Mouse (Mus musculus) intestine, postnatal 0 days (tissue): ENCODE data around the gene Tgfbr1. TPM values are rescaled to one million over a fixed set of nuclear protein-coding genes. Genes with fewer than 3 reads are reported as not detected.

ENCODE experiments used
- ATAC-seq: fragments of 200-750 bp; cut with Nextera tagmentation; 2 replicates; pipeline ENCODE4 v1.8.0; 2017; ENCODE audit warnings: mild to moderate bottlenecking, moderate TSS enrichment, moderate library complexity
- H3K27ac ChIP-seq: fragments of 300-500 bp; sonication (generic); 2 replicates; pipeline ENCODE4 v1.5.1; 2014; ENCODE audit warnings: mild to moderate bottlenecking, low read depth, low read length, moderate library complexity
- H3K27me3 ChIP-seq: fragments of 300-500 bp; sonication (generic); replicated peaks from 2 replicates; pipeline ENCODE4 v1.6.1; 2014; ENCODE audit warnings: low read length, mixed read lengths; ENCODE audit not compliant: control insufficient read depth, insufficient read depth
- H3K36me3 ChIP-seq: fragments of 300-500 bp; sonication (generic); 2 replicates; pipeline ENCODE4 v1.6.1; 2014; ENCODE audit warnings: mild to moderate bottlenecking, moderate library complexity; ENCODE audit not compliant: control insufficient read depth, insufficient read depth
- H3K4me1 ChIP-seq: fragments of 300-500 bp; sonication (generic); replicated peaks from 2 replicates; pipeline ENCODE4 v1.6.1; 2014; ENCODE audit warnings: antibody characterized with exemption, low read length, mixed read lengths; ENCODE audit not compliant: control insufficient read depth, insufficient read depth
- H3K4me2 ChIP-seq: fragments of 300-500 bp; sonication (generic); replicated peaks from 2 replicates; pipeline ENCODE4 v1.6.1; 2014; ENCODE audit warnings: low read depth, mild to moderate bottlenecking, moderate library complexity
- H3K4me3 ChIP-seq: fragments of 300-500 bp; sonication (generic); 2 replicates; pipeline ENCODE4 v1.5.1; 2014; ENCODE audit warnings: low read depth, low read length
- H3K9ac ChIP-seq: fragments of 300-500 bp; sonication (generic); 2 replicates; pipeline ENCODE4 v1.6.1; 2014; ENCODE audit warnings: mild to moderate bottlenecking, low read depth, low read length
- H3K9me3 ChIP-seq: fragments of 300-500 bp; sonication (generic); 2 replicates; pipeline ENCODE4 v1.6.1; 2016; ENCODE audit warnings: mixed run types; ENCODE audit not compliant: control insufficient read depth
- CTCF ChIP-seq: sonication (generic); IDR thresholded peaks from 2 replicates; pipeline ENCODE4 v1.5.1; 2016; ENCODE audit warnings: low read depth, mild to moderate bottlenecking, control low read depth, antibody characterized with exemption, moderate library complexity
- WGBS: fragments of 180-500 bp; shearing (Covaris S2); extraction: QIAGEN DNeasy Blood & Tissue Kit; methylation state at CpG from one replicate; pipeline ENCODE4 v1.1.7; 2014; 5-methylcytosine and 5-hydroxymethylcytosine counted together
- polyA plus RNA-seq: library from polyadenylated mRNA; unstranded; fragments of >200 nt; fragmentation: Nextera tagmentation; extraction: Ambion mirVana; gene quantifications from 2 replicates; pipeline ENCODE4 v1.2.1, GENCODE M21; 2015

The Tgfbr1 gene
- polyA plus RNA-seq, 1 experiment from 2014 or later = 9.6 TPM

- under 1% methylated on average over 59 of the region's 73 CpGs for WGBS
- H3K4me2 ChIP-seq = peak overlapping the region; percentile 86
- no peaks in the 10 kb centered on the region for H3K27me3 ChIP-seq
- 0 out of 2 replicates have a peak, but pooled peaks have one; percentile 3 for TF ChIP-seq CTCF
- H3K9me3 ChIP-seq = no peaks in the 10 kb centered on the region
- H3K4me3 ChIP-seq = peak overlapping the region; percentile 85
- peak overlapping the region; percentile 77 for H3K9ac ChIP-seq
- H3K27ac ChIP-seq = peak overlapping the region; percentile 97
- ATAC-seq = peak; percentile 74
- no peaks in the 10 kb centered on the region for H3K36me3 ChIP-seq
- no peaks in the 10 kb centered on the region for H3K4me1 ChIP-seq
Observed at GRCm38 (mm10) chr4:47353416-47354111, 542 bp downstream of the Tgfbr1 start.

GRCm38 (mm10) chr4:47354304-47354703 lies 1.3 kb downstream of the Tgfbr1 start:
- H3K4me1 ChIP-seq = no peaks in the 10 kb centered on the region
- H3K4me2 ChIP-seq = peak overlapping the region; percentile 86
- no peak for TF ChIP-seq CTCF
- WGBS = 43% methylated on average over 3 of the region's 3 CpGs
- no peak overlapping the region for H3K27ac ChIP-seq
- H3K4me3 ChIP-seq = peak overlapping the region; percentile 85
- no peaks in the 10 kb centered on the region for H3K36me3 ChIP-seq
- H3K27me3 ChIP-seq = no peaks in the 10 kb centered on the region
- 0 out of 2 replicates have a peak overlapping the region, but pooled peaks have one; percentile 77 for H3K9ac ChIP-seq
- no peaks in the 10 kb centered on the region for H3K9me3 ChIP-seq
- no peak for ATAC-seq

- H3K4me3 ChIP-seq = no peak overlapping the region
- no peaks in the 10 kb centered on the region for H3K9me3 ChIP-seq
- H3K27me3 ChIP-seq = no peaks in the 10 kb centered on the region
- TF ChIP-seq CTCF = no peak
- H3K9ac ChIP-seq = no peak overlapping the region
- 0 out of 2 replicates have a peak, but pooled peaks cover 3% of the 10 kb centered on the region for H3K4me1 ChIP-seq
- no peak overlapping the region for H3K4me2 ChIP-seq
- no peaks in the 10 kb centered on the region for H3K36me3 ChIP-seq
- WGBS = 74% methylated on average over 2 of the region's 2 CpGs
- H3K27ac ChIP-seq = no peak overlapping the region
- no peak for ATAC-seq
Observed at GRCm38 (mm10) chr4:47362662-47363061, 9.6 kb downstream of the Tgfbr1 start.

- 56% methylated on average over 3 of the region's 3 CpGs for WGBS
- Histone ChIP-seq H3K9me3 (no peaks in the 10 kb centered on the region), H3K4me2 (no peak overlapping the region), H3K27me3 (no peaks in the 10 kb centered on the region), H3K9ac (no peak overlapping the region), H3K36me3 (no peaks in the 10 kb centered on the region), H3K4me3 (no peak overlapping the region), H3K27ac (no peak overlapping the region), H3K4me1 (0 out of 2 replicates have a peak, but pooled peaks cover 3% of the 10 kb centered on the region)
- ATAC-seq = no peak
- no peak for TF ChIP-seq CTCF
Observed at GRCm38 (mm10) chr4:47363134-47363533, 10.1 kb downstream of the Tgfbr1 start.

GRCm38 (mm10) chr4:47368717-47369116 lies 15.7 kb downstream of the Tgfbr1 start:
- Histone ChIP-seq H3K4me2 (no peak overlapping the region), H3K36me3 (no peaks in the 10 kb centered on the region), H3K4me1 (no peaks in the 10 kb centered on the region), H3K27ac (no peak overlapping the region), H3K9ac (no peak overlapping the region), H3K4me3 (no peak overlapping the region), H3K9me3 (no peaks in the 10 kb centered on the region), H3K27me3 (no peaks in the 10 kb centered on the region)
- ATAC-seq = no peak
- TF ChIP-seq CTCF = no peak
- WGBS = 59% methylated on average over 2 of the region's 2 CpGs

GRCm38 (mm10) chr4:47378716-47379115 lies 25.7 kb downstream of the Tgfbr1 start:
- H3K27me3 ChIP-seq = no peaks in the 10 kb centered on the region
- no peak for TF ChIP-seq CTCF
- H3K4me3 ChIP-seq = no peak overlapping the region
- WGBS = 59% methylated on average over 1 of the region's 1 CpGs
- no peaks in the 10 kb centered on the region for H3K4me1 ChIP-seq
- no peak overlapping the region for H3K9ac ChIP-seq
- ATAC-seq = no peak
- no peaks in the 10 kb centered on the region for H3K36me3 ChIP-seq
- no peaks in the 10 kb centered on the region for H3K9me3 ChIP-seq
- no peak overlapping the region for H3K4me2 ChIP-seq
- H3K27ac ChIP-seq = no peak overlapping the region
